Mouse (Mus musculus): ENCODE results near the gene Slc5a3.
"Not testable (repeated sequence)": the region's sequence is repeated elsewhere in the genome, so short reads cannot be mapped to it uniquely, and the experiment has no call there.

Gene Slc5a3

DNA sequence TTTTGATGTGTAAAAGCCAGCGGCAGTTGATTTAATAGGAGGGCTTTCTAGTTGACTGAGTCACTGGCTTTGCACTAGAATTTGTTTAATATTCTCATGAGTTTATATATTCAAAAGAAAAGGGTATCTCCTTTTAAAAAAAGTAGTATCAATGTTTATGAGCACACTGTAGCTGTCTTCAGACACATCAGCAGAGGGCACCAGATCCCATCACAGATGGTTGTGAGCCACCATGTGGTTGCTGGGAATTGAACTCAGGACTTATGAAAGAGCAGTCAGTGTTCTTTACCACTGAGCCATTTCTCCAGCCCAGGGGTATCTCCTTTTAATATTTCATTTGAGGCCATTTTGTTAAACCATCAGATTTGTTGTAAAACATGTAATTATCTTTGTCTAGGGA lies 4.7 kb downstream of the Slc5a3 start:
- no peak for DNase-seq (ENCODE audit: low read depth, low spot score)

GRCm38 (mm10) chr16:92064801-92065200 lies 6.7 kb downstream of the Slc5a3 start:
- DNase-seq (ENCODE audit: low read depth, low spot score) = no peak

- DNase-seq (ENCODE audit: low read depth, low spot score) = no peak
Observed at GRCm38 (mm10) chr16:92070338-92070737, 12.2 kb downstream of the Slc5a3 start.

GRCm38 (mm10) chr16:92076797-92077196 lies 18.7 kb downstream of the Slc5a3 start:
- no peak for DNase-seq (ENCODE audit: low read depth, low spot score)

- no peak for DNase-seq (ENCODE audit: low read depth, low spot score)
Observed at GRCm38 (mm10) chr16:92083771-92084453, 25.8 kb downstream of the Slc5a3 start.

DNA sequence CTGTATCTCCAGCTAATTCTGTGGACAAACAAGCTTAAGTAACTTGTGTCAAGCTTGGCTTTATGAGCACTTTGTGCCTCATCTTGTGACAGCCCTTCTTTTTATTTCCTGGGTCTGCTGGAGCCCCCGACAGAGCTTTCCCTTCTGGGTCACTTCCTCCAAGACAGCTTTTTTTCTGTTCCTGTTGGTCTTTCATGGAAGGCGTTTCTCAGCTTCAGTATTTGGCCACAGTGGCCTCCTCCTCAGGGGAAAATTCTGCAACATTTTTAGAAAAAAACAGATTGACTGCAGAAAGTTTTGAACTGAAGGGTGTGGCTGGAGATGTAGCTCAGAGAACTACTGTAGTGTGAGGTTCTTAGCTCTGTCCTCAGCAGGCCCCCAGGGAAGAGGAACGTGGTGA lies 31.1 kb downstream of the Slc5a3 start:
- DNase-seq (ENCODE audit: low read depth, low spot score) = no peak

DNA sequence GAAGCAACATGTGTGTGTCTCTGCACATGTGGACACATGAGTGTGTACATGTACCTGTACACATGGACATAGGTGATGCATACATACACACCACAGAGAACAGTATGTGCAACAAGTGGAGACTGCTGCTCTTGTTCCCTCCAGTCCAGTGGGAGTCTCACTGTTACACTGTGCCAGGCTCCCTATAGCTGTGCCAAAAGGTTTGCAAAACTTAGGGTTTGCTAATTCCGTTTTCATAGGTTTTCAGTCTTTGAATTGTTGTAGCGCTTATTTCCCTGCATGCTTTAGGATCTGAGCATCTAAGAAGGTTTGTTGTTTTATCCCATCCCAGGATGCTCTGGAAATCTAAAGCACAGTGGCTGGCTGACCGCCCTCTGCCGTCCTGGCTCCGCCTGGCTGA lies 33.8 kb downstream of the Slc5a3 start:
- no peak for DNase-seq (ENCODE audit: low read depth, low spot score)

DNA sequence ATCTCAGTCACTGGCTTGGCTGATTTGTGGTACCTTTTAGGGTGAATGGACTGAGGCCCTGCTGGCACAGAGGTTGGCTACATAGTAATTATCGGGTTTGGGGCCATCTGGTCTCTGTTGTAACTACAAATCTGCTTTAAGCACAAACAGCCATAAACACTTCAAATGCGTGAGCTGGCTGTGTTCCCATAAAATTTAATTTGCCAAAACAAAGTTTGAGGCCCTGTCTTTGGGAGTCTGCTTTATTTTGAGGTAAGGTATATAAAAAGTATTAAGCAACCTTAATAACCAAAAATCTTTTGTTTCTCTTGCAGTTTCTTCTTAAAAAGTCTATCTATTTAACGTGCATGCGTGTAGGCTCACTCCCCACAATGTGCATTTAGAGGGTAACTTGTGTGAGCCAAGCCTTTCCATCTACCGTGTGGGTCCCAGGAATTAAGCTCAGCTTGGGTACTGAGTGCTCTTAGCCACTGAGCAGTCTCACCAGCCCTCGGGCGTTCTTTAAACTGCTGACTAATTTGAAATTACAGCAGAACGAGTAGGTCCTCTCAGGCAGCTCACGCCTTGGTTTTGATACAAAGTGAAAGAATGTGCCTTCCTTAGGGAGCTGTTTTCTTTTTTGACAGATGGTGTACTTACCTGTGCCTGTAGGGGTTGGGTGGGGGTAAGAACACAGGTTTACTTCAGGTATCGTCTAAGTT lies 40.4 kb downstream of the Slc5a3 start:
- DNase-seq (ENCODE audit: low read depth, low spot score) = no peak

GRCm38 (mm10) chr16:92099598-92099997 lies 41.5 kb downstream of the Slc5a3 start:
- no peak for DNase-seq (ENCODE audit: low read depth, low spot score)

- DNase-seq (ENCODE audit: low read depth, low spot score) = no peak
Observed at GRCm38 (mm10) chr16:92100111-92100510, 42.0 kb downstream of the Slc5a3 start.

DNA sequence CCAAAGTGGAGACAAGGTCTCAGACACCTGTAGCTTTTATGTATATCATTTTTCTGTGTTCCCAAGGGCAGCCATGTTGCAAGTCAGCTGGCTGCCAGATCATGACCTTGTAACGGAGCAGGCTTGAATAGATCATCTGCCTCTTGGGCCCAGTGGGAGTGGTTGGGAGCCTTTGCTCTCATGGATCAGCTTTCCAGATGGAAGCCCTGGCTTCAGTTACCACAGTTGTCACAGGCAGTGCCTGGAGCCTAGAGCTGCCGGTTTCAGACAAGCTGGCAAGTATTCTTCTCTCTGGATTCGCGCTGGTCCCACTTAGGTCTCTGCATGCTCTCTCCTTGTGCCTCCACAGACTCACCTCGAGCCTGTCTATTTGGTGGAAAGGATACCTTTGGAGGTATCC lies 44.0 kb downstream of the Slc5a3 start:
- no peak for DNase-seq (ENCODE audit: low read depth, low spot score)

DNA sequence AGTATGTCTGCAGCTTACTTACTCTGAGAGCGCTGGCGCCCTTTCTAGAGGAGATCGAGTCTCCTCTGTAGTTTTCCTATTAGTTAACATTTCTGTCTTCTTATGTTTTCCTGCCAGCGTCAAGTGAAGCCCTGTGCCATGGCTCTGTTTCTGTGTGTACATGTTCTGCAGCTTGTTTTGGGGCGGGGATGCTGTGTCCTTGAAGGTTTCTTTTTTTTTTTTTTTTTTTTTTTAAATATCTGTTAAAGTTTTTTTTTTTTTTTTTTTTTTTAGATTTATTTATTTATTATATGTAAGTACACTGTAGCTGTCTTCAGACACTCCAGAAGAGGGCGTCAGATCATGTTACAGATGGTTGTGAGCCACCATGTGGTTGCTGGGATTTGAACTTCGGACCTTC lies 44.8 kb downstream of the Slc5a3 start:
- DNase-seq (ENCODE audit: low read depth, low spot score) = not testable (repeated sequence)

- DNase-seq (ENCODE audit: low read depth, low spot score) = no peak
Observed at GRCm38 (mm10) chr16:92103572-92104331, 45.6 kb downstream of the Slc5a3 start.

GRCm38 (mm10) chr16:92104332-92104590 lies 46.1 kb downstream of the Slc5a3 start:
- DNase-seq (ENCODE audit: low read depth, low spot score) = no peak

GRCm38 (mm10) chr16:92104951-92105350 lies 46.8 kb downstream of the Slc5a3 start:
- DNase-seq (ENCODE audit: low read depth, low spot score) = no peak

- no peak for DNase-seq (ENCODE audit: low read depth, low spot score)
Observed at GRCm38 (mm10) chr16:92105631-92106030, 47.5 kb downstream of the Slc5a3 start.

DNA sequence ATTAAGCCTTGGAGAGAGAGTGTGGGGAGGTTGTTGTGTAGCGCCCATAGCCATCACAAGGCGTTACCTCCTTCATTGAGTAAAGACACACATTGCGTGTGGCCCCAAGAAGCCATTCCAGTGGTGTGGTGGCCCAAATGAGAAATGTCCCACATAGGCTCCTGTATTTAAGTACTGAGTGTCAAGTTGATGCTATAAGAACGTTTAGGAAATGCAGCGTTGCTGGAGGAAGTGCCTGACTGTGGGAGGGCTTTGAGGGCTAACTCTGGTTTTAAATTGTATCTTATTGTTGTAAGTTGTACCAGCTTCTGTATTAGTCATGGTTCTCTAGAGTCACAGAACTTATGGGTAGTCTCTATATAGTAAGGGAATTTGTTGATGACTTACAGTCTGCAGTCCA lies 49.2 kb downstream of the Slc5a3 start:
- no peak for DNase-seq (ENCODE audit: low read depth, low spot score)

GRCm38 (mm10) chr16:92114706-92115241 lies 56.7 kb downstream of the Slc5a3 start:
- DNase-seq (ENCODE audit: low read depth, low spot score) = no peak

DNA sequence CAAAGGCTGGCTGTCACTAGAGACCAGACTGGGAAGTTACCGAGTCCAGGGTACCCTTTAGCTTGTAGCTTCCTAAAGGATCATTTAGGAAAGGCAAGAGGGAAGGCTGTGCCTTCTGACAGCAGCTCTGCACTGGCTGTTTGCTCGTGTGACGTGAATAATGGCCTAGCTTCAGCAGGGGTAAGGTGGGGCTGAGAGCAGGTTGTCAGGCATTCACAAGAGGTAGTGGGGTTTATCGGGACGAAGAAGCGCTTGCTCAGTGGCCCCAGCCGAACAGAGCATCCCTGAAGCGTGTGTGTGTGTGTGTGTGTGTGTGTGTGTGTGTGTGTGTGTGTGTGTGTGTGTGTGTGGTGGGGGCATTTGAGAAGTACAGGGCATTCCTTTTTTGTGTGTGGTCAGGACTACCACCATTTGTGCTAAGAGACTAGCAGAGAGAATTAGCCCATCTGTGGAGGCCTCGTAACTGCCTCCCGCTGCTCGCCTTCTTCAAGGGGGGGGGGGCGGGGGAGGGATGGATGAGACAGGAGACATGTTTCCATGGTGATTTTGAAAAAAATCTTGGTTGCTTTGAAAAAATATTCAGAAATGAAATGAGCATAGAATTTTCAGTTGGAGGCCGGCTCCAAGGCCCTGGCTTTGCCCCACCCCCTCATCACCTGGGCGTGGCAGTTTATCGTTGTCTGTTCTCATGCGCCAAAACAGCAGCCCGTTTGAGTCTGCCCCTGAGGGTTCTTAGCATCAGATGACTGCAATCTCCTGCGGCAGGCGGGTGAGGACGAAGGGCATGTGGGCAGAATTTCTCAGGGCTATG lies 57.7 kb downstream of the Slc5a3 start:
- no peak for DNase-seq (ENCODE audit: low read depth, low spot score)

GRCm38 (mm10) chr16:92117337-92118209 lies 59.5 kb downstream of the Slc5a3 start:
- no peak for DNase-seq (ENCODE audit: low read depth, low spot score)

- no peak for DNase-seq (ENCODE audit: low read depth, low spot score)
Observed at GRCm38 (mm10) chr16:92119013-92119515, 60.9 kb downstream of the Slc5a3 start.
